Mouse (Mus musculus) skeletal muscle tissue, adult 2 months (tissue): ENCODE results near the gene Carnmt1.

ENCODE experiments used
- DNase-seq: peaks from one replicate; pipeline ENCODE4 v3.0.0-alpha.2; 2012; ENCODE audit warnings: low read depth, low spot score

The Carnmt1 gene

GRCm38 (mm10) chr19:18670608-18671007 lies at the start of gene Carnmt1:
Carnmt1 (plus strand) TSS chr19:18670764.
- DNase-seq = peak; percentile 98

GRCm38 (mm10) chr19:18623894-18624293 lies 46.7 kb upstream of the Carnmt1 start:
- DNase-seq = no peak

- DNase-seq = no peak
Observed at GRCm38 (mm10) chr19:18629589-18629988, 41.0 kb upstream of the Carnmt1 start.

- DNase-seq = no peak
Observed at GRCm38 (mm10) chr19:18630221-18631119, 40.1 kb upstream of the Carnmt1 start.

GRCm38 (mm10) chr19:18631161-18631643 lies 39.4 kb upstream of the Carnmt1 start:
- DNase-seq = peak; percentile 60

GRCm38 (mm10) chr19:18631644-18632219 lies 38.8 kb upstream of the Carnmt1 start, which contains the start of the genes Ostf1 and Nmrk1:
Ostf1 (minus strand) TSS chr19:18631823.
Nmrk1 (plus strand) TSS chr19:18631950.
- peak; percentile 96 for DNase-seq

- no peak for DNase-seq
Observed at GRCm38 (mm10) chr19:18632231-18633185, 38.1 kb upstream of the Carnmt1 start.

- no peak for DNase-seq
Observed at GRCm38 (mm10) chr19:18637954-18638353, 32.6 kb upstream of the Carnmt1 start.

GRCm38 (mm10) chr19:18638949-18639348 lies 31.6 kb upstream of the Carnmt1 start:
- DNase-seq = no peak

- DNase-seq = no peak
Observed at GRCm38 (mm10) chr19:18639552-18639951, 31.0 kb upstream of the Carnmt1 start.

- DNase-seq = no peak
Observed at GRCm38 (mm10) chr19:18641001-18641400, 29.6 kb upstream of the Carnmt1 start.

- DNase-seq = no peak
Observed at GRCm38 (mm10) chr19:18643411-18643810, 27.2 kb upstream of the Carnmt1 start.

GRCm38 (mm10) chr19:18644084-18644483 lies 26.5 kb upstream of the Carnmt1 start:
- DNase-seq = no peak

GRCm38 (mm10) chr19:18646397-18646796 lies 24.2 kb upstream of the Carnmt1 start:
- peak; percentile 56 for DNase-seq

GRCm38 (mm10) chr19:18646853-18647420 lies 23.6 kb upstream of the Carnmt1 start:
- DNase-seq = no peak

GRCm38 (mm10) chr19:18647775-18648557 lies 22.6 kb upstream of the Carnmt1 start:
- DNase-seq = peak; percentile 83

GRCm38 (mm10) chr19:18648558-18648945 lies 22.0 kb upstream of the Carnmt1 start:
- no peak for DNase-seq

- DNase-seq = no peak
Observed at GRCm38 (mm10) chr19:18649955-18650354, 20.6 kb upstream of the Carnmt1 start.

GRCm38 (mm10) chr19:18650473-18650872 lies 20.1 kb upstream of the Carnmt1 start:
- no peak for DNase-seq

GRCm38 (mm10) chr19:18652592-18652991 lies 18.0 kb upstream of the Carnmt1 start:
- no peak for DNase-seq
